Mouse (Mus musculus): ENCODE results near the gene Hoxa7.

GRCm38 (mm10) chr6:52166431-52167077 lies 55.1 kb downstream of the Hoxa7 start:
- TF ChIP-seq POLR2A (IDR thresholded peaks at IDR 0.05; ENCODE audit: insufficient read depth, low read depth, low read length) (no peak), CTCF (IDR thresholded peaks at IDR 0.05; ENCODE audit: insufficient read depth, low read depth, low read length) (no peak)
